Mouse (Mus musculus) monocyte, adult 2 months (primary cell): ENCODE measurements around the gene Twnk.

Experiments used
- DNase-seq, 2 experiments: peaks; one replicate each; pipeline ENCODE4 v3.0.0; 2022; ENCODE audit warnings: low spot score in 2 of 2, low read depth in 1 of 2

Gene Twnk

GRCm38 (mm10) chr19:45047935-45048643 is 42.6 kb downstream of the Twnk start:
- peak; percentile 61 to 64 for DNase-seq

GRCm38 (mm10) chr19:45048644-45049365 is 43.3 kb downstream of the Twnk start:
- no peak for DNase-seq

DNA sequence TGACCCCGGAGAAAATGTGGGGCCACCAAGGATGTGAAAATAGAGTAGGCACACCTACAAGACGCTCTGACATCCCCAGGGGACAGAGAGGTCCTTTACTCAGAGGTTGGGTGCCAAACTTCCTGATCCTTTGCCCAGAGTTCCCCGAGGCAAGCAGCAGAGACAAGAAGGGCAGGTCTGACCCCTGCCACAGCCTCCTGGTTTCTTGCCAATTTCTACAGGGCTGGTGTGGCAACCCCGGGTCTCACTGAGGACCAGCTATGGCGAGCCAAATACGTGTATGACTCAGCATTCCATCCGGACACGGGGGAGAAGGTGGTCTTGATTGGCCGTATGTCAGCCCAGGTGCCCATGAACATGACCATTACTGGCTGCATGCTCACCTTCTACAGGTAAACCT is 44.1 kb downstream of the Twnk start:
- DNase-seq, result no peak

DNA sequence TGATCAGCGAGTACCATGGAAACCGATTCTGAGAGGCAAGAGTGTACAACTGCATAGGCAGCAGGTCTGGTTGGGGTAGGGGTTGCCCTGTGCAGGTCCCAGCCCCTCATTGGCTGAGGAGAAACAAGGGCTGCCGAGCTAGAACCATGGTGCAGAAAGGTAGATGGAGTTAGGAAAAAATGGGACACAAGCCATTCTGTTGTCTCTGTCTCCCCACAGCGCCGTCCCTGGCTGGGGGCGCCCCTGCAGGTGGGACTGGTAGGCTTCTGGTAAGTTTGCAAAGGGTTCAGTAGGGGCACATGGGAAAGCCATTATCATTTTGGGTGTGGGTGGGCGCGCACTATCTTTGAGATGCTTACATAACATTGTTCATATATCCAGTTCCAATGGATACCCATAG is 48.0 kb downstream of the Twnk start:
- DNase-seq, result no peak

DNA sequence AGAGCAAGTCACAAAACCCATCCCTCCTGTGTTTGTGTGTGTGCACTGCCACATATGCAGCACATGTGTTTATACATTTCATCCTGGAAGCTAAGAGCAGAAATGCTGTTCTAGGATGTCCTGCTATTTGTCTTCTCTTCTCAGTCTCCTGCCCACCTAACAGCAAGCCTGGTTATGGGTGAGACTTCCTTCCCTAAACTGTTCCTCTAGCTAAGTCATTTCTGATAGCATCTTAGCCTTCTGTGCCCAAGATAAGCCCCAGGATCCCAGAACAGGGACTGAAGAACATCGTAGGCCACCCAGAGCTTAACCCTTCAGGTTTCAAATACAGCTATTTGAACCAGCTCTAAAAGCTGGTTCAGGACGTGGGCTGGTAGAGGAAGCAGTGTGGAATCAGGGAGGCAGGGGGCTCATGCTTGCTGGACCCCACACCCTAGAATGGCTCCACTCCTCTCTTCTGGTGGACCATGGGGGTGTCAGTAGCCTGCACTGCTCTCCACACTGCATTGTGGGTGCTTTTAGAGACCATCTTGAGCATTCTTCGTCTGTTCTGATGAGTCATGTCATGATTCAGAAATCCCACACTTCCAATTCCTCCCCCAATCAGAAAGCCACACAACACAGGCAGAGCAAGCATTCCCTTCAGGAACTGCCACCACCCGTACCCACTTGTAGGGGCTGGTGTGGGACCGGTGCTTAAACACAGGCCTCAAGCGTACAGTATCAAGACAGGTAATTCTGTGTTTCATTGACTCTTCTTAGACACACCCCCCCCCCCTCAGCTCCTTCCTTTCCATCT is 49.6 kb downstream of the Twnk start:
- DNase-seq, result no peak

DNA sequence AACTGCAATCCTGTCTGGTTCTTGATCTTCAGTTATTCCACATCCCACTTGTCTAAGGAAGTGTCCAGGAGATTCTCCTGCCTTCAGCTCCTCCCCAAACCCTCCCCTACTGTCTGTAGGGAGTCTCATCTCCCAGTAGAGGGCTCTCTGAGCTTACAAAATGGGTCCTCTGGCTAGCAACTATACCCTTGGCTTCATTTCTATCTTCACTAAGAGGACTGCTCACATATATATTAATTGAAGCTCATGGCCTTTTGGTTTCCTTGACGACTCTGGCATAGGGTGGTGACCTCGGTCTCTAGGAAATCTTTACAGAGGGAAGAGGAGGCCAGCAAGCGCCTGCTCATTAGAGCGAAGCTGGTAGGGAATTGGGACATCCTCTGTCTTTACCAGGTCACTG is 50.9 kb downstream of the Twnk start:
- DNase-seq, result no peak

DNA sequence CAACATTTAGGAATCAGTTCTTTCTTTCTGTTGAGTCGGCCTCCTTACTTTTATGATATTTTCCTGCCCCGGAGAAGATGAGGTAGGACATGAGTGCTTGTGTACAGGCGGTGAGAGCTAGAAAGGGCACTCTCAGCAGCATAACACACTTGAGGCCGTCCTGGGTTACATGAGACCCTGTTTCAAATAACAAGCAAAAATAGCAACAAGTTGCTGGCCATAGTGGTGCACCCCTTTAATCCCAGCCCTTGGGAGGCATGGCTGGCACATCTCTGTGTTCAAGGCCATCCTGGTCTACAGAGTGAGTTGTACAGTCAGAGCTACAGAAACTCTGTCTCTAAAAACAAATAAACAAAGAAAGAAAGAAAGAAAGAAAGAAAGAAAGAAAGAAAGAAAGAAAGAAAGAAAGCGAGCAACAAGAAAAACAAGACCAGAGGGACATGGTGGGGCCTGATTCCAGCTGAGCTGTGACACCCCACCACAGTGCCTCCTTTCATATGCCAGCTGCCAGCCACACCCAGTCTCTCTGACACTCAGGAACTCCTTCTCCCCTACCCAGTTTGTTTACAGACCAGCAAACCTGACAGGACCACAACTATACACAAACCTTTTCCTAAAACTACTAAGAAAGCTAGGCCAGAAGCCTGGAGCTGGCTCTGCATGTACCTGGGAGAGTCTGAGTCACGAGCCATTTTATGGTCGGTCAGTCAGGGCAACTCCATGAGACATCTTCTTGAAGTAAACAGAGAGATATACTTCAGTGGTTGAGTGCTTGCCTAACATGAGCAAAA is 51.6 kb downstream of the Twnk start:
- DNase-seq, result no peak

DNA sequence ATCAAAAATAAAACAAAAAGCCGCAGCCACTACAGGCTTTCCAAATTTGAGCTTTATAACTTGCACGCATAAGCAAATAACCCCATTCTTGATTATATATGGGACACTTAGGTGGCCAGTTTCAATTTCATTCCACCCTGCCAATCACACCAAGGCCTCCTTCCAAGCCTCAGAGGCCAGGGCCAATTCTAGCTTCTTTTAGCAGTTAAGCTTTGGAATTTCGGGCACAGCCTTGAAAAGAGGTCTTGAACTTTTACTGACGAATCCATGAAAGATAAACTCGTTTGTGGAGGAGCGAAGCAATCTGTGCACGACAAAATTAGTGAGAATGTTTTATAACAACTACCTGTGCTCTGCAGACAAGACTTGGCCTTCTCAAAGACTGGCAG is 52.3 kb downstream of the Twnk start:
- DNase-seq, result no peak

- DNase-seq, result peak; percentile 82 to 85
Measured at GRCm38 (mm10) chr19:45058113-45058839, 52.8 kb downstream of the Twnk start.

DNA sequence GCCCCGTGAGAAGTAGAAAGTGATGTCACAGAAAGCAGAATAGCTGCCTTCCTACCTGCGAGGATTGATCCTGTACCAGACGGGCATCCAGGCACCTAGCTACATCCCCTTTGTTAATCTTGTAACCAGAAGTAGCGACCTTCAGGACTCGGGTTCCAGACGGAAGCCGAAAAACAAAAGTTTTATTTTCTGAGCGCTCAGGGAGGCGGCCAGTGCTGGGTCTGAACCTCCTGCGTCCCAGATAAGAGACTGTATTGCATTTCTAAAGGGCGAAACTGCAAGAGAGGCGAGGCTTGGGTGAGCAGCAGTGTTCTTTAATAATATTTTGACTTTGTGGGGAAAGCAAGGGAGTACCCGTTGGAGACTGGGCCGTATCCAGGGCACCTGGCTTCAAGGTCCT is 53.4 kb downstream of the Twnk start:
- DNase-seq, result no peak
